Mouse (Mus musculus): ENCODE measurements around the gene Utp11. TPM values are rescaled to one million over a fixed set of nuclear protein-coding genes. Genes with fewer than 3 reads are reported as not detected.

Utp11 gene
- polyA plus RNA-seq, 1 experiment from 2014 or later = 56.7 TPM

GRCm38 (mm10) chr4:124685004-124685403 is 8.4 kb downstream of the Utp11 start:
- no peaks in the 10 kb centered on the region for H3K27me3 ChIP-seq (ENCODE audit: control insufficient read depth, insufficient read depth, low read length)
- 69% methylated on average over 4 of the region's 4 CpGs for WGBS

GRCm38 (mm10) chr4:124683474-124683873 is 9.9 kb downstream of the Utp11 start:
- H3K9ac ChIP-seq (ENCODE audit: low read length) = no peak overlapping the region
- no peak overlapping the region for H3K4me2 ChIP-seq (ENCODE audit: low read depth)
- no peak overlapping the region for H3K27ac ChIP-seq (ENCODE audit: low read depth, low read length)
- H3K4me3 ChIP-seq (ENCODE audit: low read depth, low read length) = no peak overlapping the region
- peaks cover 11% of the 10 kb centered on the region for H3K36me3 ChIP-seq (ENCODE audit: control insufficient read depth, insufficient read depth, low read length)
- ATAC-seq (ENCODE audit: insufficient read depth, low FRiP score, low TSS enrichment) (no peak), DNase-seq (ENCODE audit: low spot score) (no peak)
- H3K4me1 ChIP-seq (ENCODE audit: control insufficient read depth, insufficient read depth, low read length) = no peaks in the 10 kb centered on the region
- 94% methylated on average over 4 of the region's 4 CpGs for WGBS
- H3K27me3 ChIP-seq (ENCODE audit: control insufficient read depth, insufficient read depth, low read length) = no peaks in the 10 kb centered on the region
- no peaks in the 10 kb centered on the region for H3K9me3 ChIP-seq (ENCODE audit: control insufficient read depth, low read length)

More at GRCm38 (mm10) chr4:124685004-124685403, 8.4 kb downstream of the Utp11 start:
- Histone ChIP-seq H3K4me1 (ENCODE audit: control insufficient read depth, insufficient read depth, low read length) (no peaks in the 10 kb centered on the region), H3K4me2 (ENCODE audit: low read depth) (no peak overlapping the region), H3K36me3 (ENCODE audit: control insufficient read depth, insufficient read depth, low read length) (peaks cover 11% of the 10 kb centered on the region), H3K9ac (ENCODE audit: low read length) (no peak overlapping the region), H3K9me3 (ENCODE audit: control insufficient read depth, low read length) (no peaks in the 10 kb centered on the region), H3K4me3 (ENCODE audit: low read depth, low read length) (no peak overlapping the region), H3K27ac (ENCODE audit: low read depth, low read length) (no peak overlapping the region)
- no peak for DNase-seq (ENCODE audit: low spot score)
- no peak for ATAC-seq (ENCODE audit: insufficient read depth, low FRiP score, low TSS enrichment)

GRCm38 (mm10) chr4:124682270-124682669 is 11.1 kb downstream of the Utp11 start:
- Histone ChIP-seq H3K4me2 (ENCODE audit: low read depth) (no peak overlapping the region), H3K27me3 (ENCODE audit: control insufficient read depth, insufficient read depth, low read length) (no peaks in the 10 kb centered on the region), H3K27ac (ENCODE audit: low read depth, low read length) (no peak overlapping the region), H3K4me3 (ENCODE audit: low read depth, low read length) (no peak overlapping the region), H3K36me3 (ENCODE audit: control insufficient read depth, insufficient read depth, low read length) (peaks cover 11% of the 10 kb centered on the region), H3K9me3 (ENCODE audit: control insufficient read depth, low read length) (no peaks in the 10 kb centered on the region), H3K9ac (ENCODE audit: low read length) (no peak overlapping the region), H3K4me1 (ENCODE audit: control insufficient read depth, insufficient read depth, low read length) (no peaks in the 10 kb centered on the region)
- no peak for DNase-seq (ENCODE audit: low spot score)
- WGBS = 68% methylated on average over 7 of the region's 7 CpGs
- no peak for ATAC-seq (ENCODE audit: insufficient read depth, low FRiP score, low TSS enrichment)

- H3K4me1 ChIP-seq (ENCODE audit: control insufficient read depth, insufficient read depth, low read length) = peaks cover 19% of the 10 kb centered on the region
- no peak overlapping the region for H3K4me2 ChIP-seq (ENCODE audit: low read depth)
- H3K9ac ChIP-seq (ENCODE audit: low read length) = no peak overlapping the region
- ATAC-seq (ENCODE audit: insufficient read depth, low FRiP score, low TSS enrichment) = no peak
- H3K36me3 ChIP-seq (ENCODE audit: control insufficient read depth, insufficient read depth, low read length) = peaks cover 2% of the 10 kb centered on the region; the same call in 1 of the 2 replicates
- no peak for DNase-seq (ENCODE audit: low spot score)
- H3K27ac ChIP-seq (ENCODE audit: low read depth, low read length) = no peak overlapping the region
- no peaks in the 10 kb centered on the region for H3K9me3 ChIP-seq (ENCODE audit: control insufficient read depth, low read length)
- peaks cover 24% of the 10 kb centered on the region for H3K27me3 ChIP-seq (ENCODE audit: control insufficient read depth, insufficient read depth, low read length)
- no peak overlapping the region for H3K4me3 ChIP-seq (ENCODE audit: low read depth, low read length)
- 88% methylated on average over 6 of the region's 6 CpGs for WGBS
Observed at GRCm38 (mm10) chr4:124675958-124676357, 17.4 kb downstream of the Utp11 start.

GRCm38 (mm10) chr4:124675037-124675436 is 18.4 kb downstream of the Utp11 start:
- no peak overlapping the region for H3K9ac ChIP-seq (ENCODE audit: low read length)
- H3K36me3 ChIP-seq (ENCODE audit: control insufficient read depth, insufficient read depth, low read length) = no peaks in the 10 kb centered on the region
- no peak overlapping the region for H3K4me2 ChIP-seq (ENCODE audit: low read depth)
- H3K4me3 ChIP-seq (ENCODE audit: low read depth, low read length) = no peak overlapping the region
- WGBS = 5% methylated on average over 4 of the region's 4 CpGs
- no peaks in the 10 kb centered on the region for H3K9me3 ChIP-seq (ENCODE audit: control insufficient read depth, low read length)
- DNase-seq (ENCODE audit: low spot score) = peak; percentile 82
- H3K27ac ChIP-seq (ENCODE audit: low read depth, low read length) = no peak overlapping the region
- no peak for ATAC-seq (ENCODE audit: insufficient read depth, low FRiP score, low TSS enrichment)
- peaks cover 19% of the 10 kb centered on the region for H3K4me1 ChIP-seq (ENCODE audit: control insufficient read depth, insufficient read depth, low read length)
- H3K27me3 ChIP-seq (ENCODE audit: control insufficient read depth, insufficient read depth, low read length) = peaks cover 24% of the 10 kb centered on the region

GRCm38 (mm10) chr4:124674334-124675032 is 18.9 kb downstream of the Utp11 start:
- no peaks in the 10 kb centered on the region for H3K36me3 ChIP-seq (ENCODE audit: control insufficient read depth, insufficient read depth, low read length)
- H3K4me3 ChIP-seq (ENCODE audit: low read depth, low read length) = no peak overlapping the region
- ATAC-seq (ENCODE audit: insufficient read depth, low FRiP score, low TSS enrichment) (no peak), DNase-seq (ENCODE audit: low spot score) (no peak)
- WGBS = 73% methylated on average over 17 of the region's 17 CpGs
- H3K27me3 ChIP-seq (ENCODE audit: control insufficient read depth, insufficient read depth, low read length) = peaks cover 24% of the 10 kb centered on the region
- no peak overlapping the region for H3K9ac ChIP-seq (ENCODE audit: low read length)
- no peak overlapping the region for H3K27ac ChIP-seq (ENCODE audit: low read depth, low read length)
- H3K9me3 ChIP-seq (ENCODE audit: control insufficient read depth, low read length) = no peaks in the 10 kb centered on the region
- H3K4me1 ChIP-seq (ENCODE audit: control insufficient read depth, insufficient read depth, low read length) = peaks cover 19% of the 10 kb centered on the region
- H3K4me2 ChIP-seq (ENCODE audit: low read depth) = no peak overlapping the region

- H3K36me3 ChIP-seq (ENCODE audit: control insufficient read depth, insufficient read depth, low read length) = no peaks in the 10 kb centered on the region
- 0 out of 2 replicates have a peak overlapping the region, but pooled peaks have one; percentile 34 for H3K27ac ChIP-seq (ENCODE audit: low read depth, low read length)
- 5% methylated on average over 29 of the region's 31 CpGs for WGBS
- H3K4me1 ChIP-seq (ENCODE audit: control insufficient read depth, insufficient read depth, low read length) = peaks cover 25% of the 10 kb centered on the region
- peaks cover 24% of the 10 kb centered on the region for H3K27me3 ChIP-seq (ENCODE audit: control insufficient read depth, insufficient read depth, low read length)
- DNase-seq (ENCODE audit: low spot score) (peak; percentile 53), ATAC-seq (ENCODE audit: insufficient read depth, low FRiP score, low TSS enrichment) (peak; percentile 7; the same call in 1 of the 2 replicates)
- no peak overlapping the region for H3K4me3 ChIP-seq (ENCODE audit: low read depth, low read length)
- H3K9me3 ChIP-seq (ENCODE audit: control insufficient read depth, low read length) = no peaks in the 10 kb centered on the region
- H3K9ac ChIP-seq (ENCODE audit: low read length) = peak overlapping the region; percentile 29
- H3K4me2 ChIP-seq (ENCODE audit: low read depth) = peak overlapping the region; percentile 37
Observed at GRCm38 (mm10) chr4:124672347-124673320, 20.8 kb downstream of the Utp11 start.

- Histone ChIP-seq H3K4me1 (ENCODE audit: control insufficient read depth, insufficient read depth, low read length) (peaks cover 34% of the 10 kb centered on the region), H3K9ac (ENCODE audit: low read length) (no peak overlapping the region), H3K4me3 (ENCODE audit: low read depth, low read length) (no peak overlapping the region), H3K27me3 (ENCODE audit: control insufficient read depth, insufficient read depth, low read length) (peaks cover 29% of the 10 kb centered on the region), H3K4me2 (ENCODE audit: low read depth) (no peak overlapping the region; the same call in 1 of the 2 replicates), H3K9me3 (ENCODE audit: control insufficient read depth, low read length) (no peaks in the 10 kb centered on the region), H3K36me3 (ENCODE audit: control insufficient read depth, insufficient read depth, low read length) (no peaks in the 10 kb centered on the region), H3K27ac (ENCODE audit: low read depth, low read length) (no peak overlapping the region)
- WGBS = 32% methylated on average over 7 of the region's 7 CpGs
- peak; percentile 13 for DNase-seq (ENCODE audit: low spot score)
- no peak for ATAC-seq (ENCODE audit: insufficient read depth, low FRiP score, low TSS enrichment)
Observed at GRCm38 (mm10) chr4:124671583-124671982, 21.8 kb downstream of the Utp11 start.
